Mouse (Mus musculus) stomach, postnatal 0 days (tissue): ENCODE results near the gene Tsc22d4. TPM values are rescaled to one million over a fixed set of nuclear protein-coding genes. Genes with fewer than 3 reads are reported as not detected.

ENCODE experiments used
- ATAC-seq: fragments of 200-750 bp; cut with Nextera tagmentation; 2 replicates; pipeline ENCODE4 v1.8.0; 2017; ENCODE audit not compliant: low FRiP score, low TSS enrichment
- DNase-seq: peaks from one replicate; pipeline ENCODE4 v3.0.0-alpha.2; 2016; ENCODE audit warnings: low spot score
- H3K27ac ChIP-seq: fragments of 300-500 bp; sonication (generic); replicated peaks from 2 replicates; pipeline ENCODE4 v1.5.1; 2014; ENCODE audit warnings: mild to moderate bottlenecking, control low read depth
- H3K27me3 ChIP-seq: fragments of 300-500 bp; sonication (generic); 2 replicates; pipeline ENCODE4 v1.6.1; 2014; ENCODE audit warnings: low read length; ENCODE audit not compliant: control insufficient read depth, insufficient read depth
- H3K36me3 ChIP-seq: fragments of 300-500 bp; sonication (generic); 2 replicates; pipeline ENCODE4 v1.6.1; 2014; ENCODE audit warnings: low read length, mixed read lengths; ENCODE audit not compliant: control insufficient read depth, insufficient read depth
- H3K4me1 ChIP-seq: fragments of 300-500 bp; sonication (generic); replicated peaks from 2 replicates; pipeline ENCODE4 v1.6.1; 2014; ENCODE audit warnings: antibody characterized with exemption; ENCODE audit not compliant: control insufficient read depth, insufficient read depth
- H3K4me2 ChIP-seq: fragments of 300-500 bp; sonication (generic); replicated peaks from 2 replicates; pipeline ENCODE4 v1.6.1; 2014; ENCODE audit warnings: low read depth, mild to moderate bottlenecking, control low read depth, moderate library complexity
- H3K4me3 ChIP-seq: fragments of 300-500 bp; sonication (generic); 2 replicates; pipeline ENCODE4 v1.5.1; 2014; ENCODE audit warnings: low read depth, low read length, control low read depth
- H3K9ac ChIP-seq: fragments of 300-500 bp; sonication (generic); 2 replicates; pipeline ENCODE4 v1.6.1; 2014; ENCODE audit warnings: mild to moderate bottlenecking, low read length, control low read depth, mixed read lengths
- H3K9me3 ChIP-seq: fragments of 300-500 bp; sonication (generic); 2 replicates; pipeline ENCODE4 v1.6.1; 2016; ENCODE audit warnings: low read length; ENCODE audit not compliant: control insufficient read depth
- CTCF ChIP-seq: IDR thresholded peaks from 2 replicates; pipeline ENCODE4 v1.5.1; 2016; ENCODE audit warnings: antibody characterized with exemption, low read depth, mild to moderate bottlenecking, moderate library complexity
- EP300 ChIP-seq: optimal IDR thresholded peaks from 2 replicates; pipeline ENCODE3; 2016; ENCODE audit warnings: antibody characterized with exemption
- WGBS: fragments of 180-500 bp; shearing (Covaris S2); extraction: QIAGEN DNeasy Blood & Tissue Kit; methylation state at CpG from one replicate; pipeline ENCODE4 v1.1.7; 2014; 5-methylcytosine and 5-hydroxymethylcytosine counted together
- polyA plus RNA-seq: library from polyadenylated mRNA; unstranded; fragments of >200 nt; fragmentation: Nextera tagmentation; extraction: Ambion mirVana; gene quantifications from 2 replicates; pipeline ENCODE4 v1.2.1, GENCODE M21; 2015

The Tsc22d4 gene
- polyA plus RNA-seq, 1 experiment from 2014 or later, result 100 TPM

- Histone ChIP-seq H3K4me2 (no peak overlapping the region), H3K27me3 (no peaks in the 10 kb centered on the region), H3K9ac (no peak overlapping the region), H3K4me1 (0 out of 2 replicates have a peak, but pooled peaks cover 2% of the 10 kb centered on the region), H3K27ac (no peak overlapping the region), H3K4me3 (no peak overlapping the region), H3K9me3 (no peaks in the 10 kb centered on the region), H3K36me3 (peaks cover 27% of the 10 kb centered on the region)
- DNase-seq (peak; percentile 89), ATAC-seq (peak; percentile 45)
- 48% methylated on average over 10 of the region's 10 CpGs for WGBS
- TF ChIP-seq CTCF (peak; percentile 95), EP300 (no peak)
These were observed 11.5 kb downstream of the Tsc22d4 start for GRCm38 (mm10) chr5:137756882-137757661.

DNA sequence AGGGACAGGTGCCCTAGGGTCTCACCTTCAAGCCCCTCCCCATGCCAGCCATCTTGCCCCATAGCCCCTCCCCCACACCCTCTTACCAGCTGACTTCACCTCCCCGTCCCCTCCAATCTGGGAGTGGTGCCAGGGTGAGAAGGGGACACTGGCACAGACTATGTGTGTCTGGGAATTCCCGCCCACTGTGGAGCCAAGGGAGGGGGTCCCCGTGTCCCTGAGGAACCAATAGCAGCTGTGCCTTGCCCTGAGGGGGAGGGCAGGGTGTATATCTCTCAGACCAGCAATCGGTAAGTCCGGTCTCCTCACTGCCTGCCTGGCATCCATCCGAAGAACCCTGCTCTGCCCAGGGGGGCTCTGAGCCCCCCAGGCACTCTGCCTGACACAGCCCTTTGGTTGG is 12.4 kb downstream of the Tsc22d4 start:
- ATAC-seq (no peak), DNase-seq (no peak)
- no peak overlapping the region for H3K27ac ChIP-seq
- 83% methylated on average over 6 of the region's 6 CpGs for WGBS
- TF ChIP-seq EP300 (no peak), CTCF (no peak)
- H3K4me3 ChIP-seq, result no peak overlapping the region
- no peak overlapping the region for H3K9ac ChIP-seq
- H3K27me3 ChIP-seq, result no peaks in the 10 kb centered on the region
- H3K4me2 ChIP-seq, result no peak overlapping the region
- H3K9me3 ChIP-seq, result no peaks in the 10 kb centered on the region
- peaks cover 22% of the 10 kb centered on the region for H3K36me3 ChIP-seq
- 0 out of 2 replicates have a peak, but pooled peaks cover 2% of the 10 kb centered on the region for H3K4me1 ChIP-seq

DNA sequence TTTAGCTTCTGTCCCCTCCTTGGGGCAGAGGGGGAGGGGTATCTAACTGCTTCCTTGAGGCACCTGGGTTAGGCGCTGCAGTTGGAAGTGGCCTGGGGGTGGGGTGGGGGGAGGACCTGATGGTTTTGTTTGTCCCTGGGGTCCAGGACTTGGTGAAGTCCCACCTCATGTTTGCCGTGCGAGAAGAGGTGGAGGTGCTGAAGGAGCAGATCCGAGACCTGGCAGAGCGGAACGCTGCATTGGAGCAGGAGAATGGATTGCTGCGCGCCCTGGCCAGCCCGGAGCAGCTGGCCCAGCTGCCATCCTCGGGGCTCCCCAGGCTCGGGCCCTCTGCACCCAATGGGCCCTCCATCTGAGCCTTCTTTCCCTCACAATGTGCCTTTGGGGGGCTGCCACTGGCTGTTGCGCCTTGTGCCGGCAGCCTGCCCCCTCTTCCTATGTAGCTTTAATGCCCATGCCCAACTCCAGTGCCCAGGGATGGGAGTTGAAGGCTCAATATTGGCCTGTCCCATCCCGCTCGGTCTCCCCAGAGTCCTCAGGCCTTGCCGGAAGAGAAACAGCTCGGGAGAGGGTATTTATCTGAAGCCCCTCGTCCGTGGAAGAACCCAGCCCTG is 13.5 kb downstream of the Tsc22d4 start:
- Histone ChIP-seq H3K4me3 (no peak overlapping the region), H3K27ac (peak overlapping the region; percentile 65), H3K27me3 (no peaks in the 10 kb centered on the region), H3K9ac (no peak overlapping the region), H3K36me3 (peaks cover 18% of the 10 kb centered on the region), H3K4me2 (no peak overlapping the region), H3K4me1 (no peaks in the 10 kb centered on the region), H3K9me3 (no peaks in the 10 kb centered on the region)
- no peak for ATAC-seq
- TF ChIP-seq CTCF (no peak), EP300 (no peak)
- no peak for DNase-seq
- 88% methylated on average over 19 of the region's 19 CpGs for WGBS

DNA sequence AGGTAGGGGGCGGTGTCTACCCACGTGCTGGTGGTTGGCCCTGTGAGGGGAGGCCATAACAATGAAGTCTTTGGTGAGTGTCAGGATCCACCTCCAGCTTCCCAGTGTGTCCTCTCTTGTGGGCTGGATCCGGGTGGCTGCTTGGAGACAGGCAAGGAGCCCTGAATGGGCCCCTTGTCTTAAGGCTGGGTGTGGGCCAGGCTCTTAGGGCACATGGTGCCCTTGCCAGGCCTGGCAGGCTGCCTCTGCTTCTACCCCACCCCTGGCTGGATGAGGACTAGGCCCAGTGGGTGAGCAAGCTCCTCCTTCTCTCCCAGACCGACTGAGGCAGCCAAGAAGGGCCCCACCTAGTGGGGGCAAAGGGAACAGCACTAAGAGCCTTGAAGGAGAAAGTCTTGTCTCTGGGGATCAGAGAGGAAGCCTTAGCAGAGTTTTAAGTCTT is 14.5 kb downstream of the Tsc22d4 start:
- TF ChIP-seq EP300 (no peak), CTCF (peak; percentile 92)
- 30% methylated on average over 4 of the region's 4 CpGs for WGBS
- Histone ChIP-seq H3K27me3 (no peaks in the 10 kb centered on the region), H3K4me2 (no peak overlapping the region), H3K4me1 (no peaks in the 10 kb centered on the region), H3K9me3 (no peaks in the 10 kb centered on the region), H3K27ac (peak overlapping the region; percentile 65), H3K36me3 (peaks cover 18% of the 10 kb centered on the region), H3K9ac (0 out of 2 replicates have a peak overlapping the region, but pooled peaks have one; percentile 18), H3K4me3 (no peak overlapping the region)
- DNase-seq, result peak; percentile 89
- ATAC-seq, result peak; percentile 89

- no peak for ATAC-seq
- Histone ChIP-seq H3K4me3 (no peak overlapping the region), H3K4me1 (no peaks in the 10 kb centered on the region), H3K27ac (no peak overlapping the region), H3K27me3 (no peaks in the 10 kb centered on the region), H3K4me2 (no peak overlapping the region), H3K9me3 (no peaks in the 10 kb centered on the region), H3K36me3 (no peaks in the 10 kb centered on the region), H3K9ac (no peak overlapping the region)
- no peak for DNase-seq
- 58% methylated on average over 9 of the region's 9 CpGs for WGBS
- TF ChIP-seq CTCF (no peak), EP300 (no peak)
These were observed 19.2 kb downstream of the Tsc22d4 start for GRCm38 (mm10) chr5:137764609-137765340.
